Mouse (Mus musculus): ENCODE measurements at regions not wholly inside any gene's neighbourhood (a gene's known extent, or its start where the extent isn't known, plus 50 kb on each side); places are given as distances from the start of the nearest gene placed in this dataset.

GRCm38 (mm10) chr1:179866056-179866772, 62.7 kb upstream of the Ahctf1 start:
- Histone ChIP-seq H3K27ac (ENCODE audit: low read length) (peak overlapping the region; percentile 75), H3K9me3 (ENCODE audit: control insufficient read depth, low read length) (no peaks in the 10 kb centered on the region), H3K4me2 (ENCODE audit: low read depth, low read length) (no peak overlapping the region), H3K27me3 (replicated peaks; ENCODE audit: control insufficient read depth, insufficient read depth, low read length) (no peaks in the 10 kb centered on the region), H3K36me3 (ENCODE audit: control insufficient read depth, insufficient read depth, low read length) (no peaks in the 10 kb centered on the region), H3K4me1 (ENCODE audit: control insufficient read depth, insufficient read depth, low read length) (peaks cover 5% of the 10 kb centered on the region; the same call in 1 of the 2 replicates), H3K9ac (ENCODE audit: low read depth, low read length) (no peak overlapping the region), H3K4me3 (ENCODE audit: low read length) (no peak overlapping the region)
- peak; percentile 62 for ATAC-seq
- WGBS: 58% methylated on average over 16 of the region's 16 CpGs

- peak; percentile 44; the same call in 1 of the 2 replicates for ATAC-seq
- Histone ChIP-seq H3K27ac (ENCODE audit: low read length) (peak overlapping the region; percentile 75), H3K36me3 (ENCODE audit: control insufficient read depth, insufficient read depth, low read length) (no peaks in the 10 kb centered on the region), H3K4me1 (ENCODE audit: control insufficient read depth, insufficient read depth, low read length) (peaks cover 5% of the 10 kb centered on the region; the same call in 1 of the 2 replicates), H3K9ac (ENCODE audit: low read depth, low read length) (no peak overlapping the region), H3K4me2 (ENCODE audit: low read depth, low read length) (no peak overlapping the region), H3K4me3 (ENCODE audit: low read length) (no peak overlapping the region), H3K9me3 (ENCODE audit: control insufficient read depth, low read length) (no peaks in the 10 kb centered on the region), H3K27me3 (replicated peaks; ENCODE audit: control insufficient read depth, insufficient read depth, low read length) (no peaks in the 10 kb centered on the region)
- WGBS: 53% methylated on average over 11 of the region's 11 CpGs
Observed at GRCm38 (mm10) chr1:179865561-179865960, 62.1 kb upstream of the Ahctf1 start.

- Histone ChIP-seq H3K4me1 (ENCODE audit: control insufficient read depth, insufficient read depth, low read length) (peaks cover 5% of the 10 kb centered on the region; the same call in 1 of the 2 replicates), H3K27me3 (replicated peaks; ENCODE audit: control insufficient read depth, insufficient read depth, low read length) (no peaks in the 10 kb centered on the region), H3K36me3 (ENCODE audit: control insufficient read depth, insufficient read depth, low read length) (no peaks in the 10 kb centered on the region), H3K4me2 (ENCODE audit: low read depth, low read length) (no peak overlapping the region), H3K9me3 (ENCODE audit: control insufficient read depth, low read length) (no peaks in the 10 kb centered on the region), H3K9ac (ENCODE audit: low read depth, low read length) (no peak overlapping the region), H3K4me3 (ENCODE audit: low read length) (no peak overlapping the region), H3K27ac (ENCODE audit: low read length) (no peak overlapping the region)
- no peak for ATAC-seq
- WGBS: 93% methylated on average over 5 of the region's 5 CpGs
Observed at GRCm38 (mm10) chr1:179864537-179865226, 61.2 kb upstream of the Ahctf1 start.

GRCm38 (mm10) chr1:179863420-179863819, 59.9 kb upstream of the Ahctf1 start:
- 68% methylated on average over 4 of the region's 4 CpGs for WGBS
- Histone ChIP-seq H3K27ac (ENCODE audit: low read length) (no peak overlapping the region), H3K9me3 (ENCODE audit: control insufficient read depth, low read length) (no peaks in the 10 kb centered on the region), H3K4me1 (ENCODE audit: control insufficient read depth, insufficient read depth, low read length) (peaks cover 5% of the 10 kb centered on the region; the same call in 1 of the 2 replicates), H3K36me3 (ENCODE audit: control insufficient read depth, insufficient read depth, low read length) (no peaks in the 10 kb centered on the region), H3K4me3 (ENCODE audit: low read length) (no peak overlapping the region), H3K27me3 (replicated peaks; ENCODE audit: control insufficient read depth, insufficient read depth, low read length) (no peaks in the 10 kb centered on the region), H3K9ac (ENCODE audit: low read depth, low read length) (no peak overlapping the region), H3K4me2 (ENCODE audit: low read depth, low read length) (no peak overlapping the region)
- ATAC-seq: no peak

GRCm38 (mm10) chr1:179862941-179863340, 59.5 kb upstream of the Ahctf1 start:
- Histone ChIP-seq H3K27me3 (replicated peaks; ENCODE audit: control insufficient read depth, insufficient read depth, low read length) (no peaks in the 10 kb centered on the region), H3K27ac (ENCODE audit: low read length) (no peak overlapping the region), H3K9me3 (ENCODE audit: control insufficient read depth, low read length) (no peaks in the 10 kb centered on the region), H3K4me1 (ENCODE audit: control insufficient read depth, insufficient read depth, low read length) (peaks cover 5% of the 10 kb centered on the region; the same call in 1 of the 2 replicates), H3K36me3 (ENCODE audit: control insufficient read depth, insufficient read depth, low read length) (no peaks in the 10 kb centered on the region), H3K4me2 (ENCODE audit: low read depth, low read length) (no peak overlapping the region), H3K4me3 (ENCODE audit: low read length) (no peak overlapping the region), H3K9ac (ENCODE audit: low read depth, low read length) (no peak overlapping the region)
- ATAC-seq: no peak
- 70% methylated on average over 3 of the region's 3 CpGs for WGBS

- no peaks in the 10 kb centered on the region for H3K36me3 ChIP-seq (ENCODE audit: control insufficient read depth, insufficient read depth, low read length)
- no peak overlapping the region for H3K4me3 ChIP-seq (ENCODE audit: low read length)
- H3K9ac ChIP-seq (ENCODE audit: low read depth, low read length): no peak overlapping the region
- H3K27me3 ChIP-seq (replicated peaks; ENCODE audit: control insufficient read depth, insufficient read depth, low read length): no peaks in the 10 kb centered on the region
- no peak overlapping the region for H3K27ac ChIP-seq (ENCODE audit: low read length)
- ATAC-seq: no peak
- H3K9me3 ChIP-seq (ENCODE audit: control insufficient read depth, low read length): no peaks in the 10 kb centered on the region
- peaks cover 5% of the 10 kb centered on the region; the same call in 1 of the 2 replicates for H3K4me1 ChIP-seq (ENCODE audit: control insufficient read depth, insufficient read depth, low read length)
- H3K4me2 ChIP-seq (ENCODE audit: low read depth, low read length): no peak overlapping the region
- 78% methylated on average over 3 of the region's 3 CpGs for WGBS
Observed at GRCm38 (mm10) chr1:179861776-179862175, 58.3 kb upstream of the Ahctf1 start.

GRCm38 (mm10) chr1:179859552-179859902, 56.0 kb upstream of the Ahctf1 start:
- H3K36me3 ChIP-seq (ENCODE audit: control insufficient read depth, insufficient read depth, low read length): no peaks in the 10 kb centered on the region
- H3K27me3 ChIP-seq (replicated peaks; ENCODE audit: control insufficient read depth, insufficient read depth, low read length): no peaks in the 10 kb centered on the region
- H3K9me3 ChIP-seq (ENCODE audit: control insufficient read depth, low read length): no peaks in the 10 kb centered on the region
- H3K4me2 ChIP-seq (ENCODE audit: low read depth, low read length): no peak overlapping the region
- WGBS: 76% methylated on average over 8 of the region's 8 CpGs
- ATAC-seq: no peak
- H3K4me1 ChIP-seq (ENCODE audit: control insufficient read depth, insufficient read depth, low read length): peaks cover under 1% of the 10 kb centered on the region; the same call in 1 of the 2 replicates
- no peak overlapping the region for H3K4me3 ChIP-seq (ENCODE audit: low read length)
- H3K27ac ChIP-seq (ENCODE audit: low read length): no peak overlapping the region
- H3K9ac ChIP-seq (ENCODE audit: low read depth, low read length): no peak overlapping the region

GRCm38 (mm10) chr1:179858780-179859551, 55.5 kb upstream of the Ahctf1 start:
- Histone ChIP-seq H3K4me1 (ENCODE audit: control insufficient read depth, insufficient read depth, low read length) (peaks cover 5% of the 10 kb centered on the region; the same call in 1 of the 2 replicates), H3K4me2 (ENCODE audit: low read depth, low read length) (no peak overlapping the region), H3K9me3 (ENCODE audit: control insufficient read depth, low read length) (no peaks in the 10 kb centered on the region), H3K4me3 (ENCODE audit: low read length) (no peak overlapping the region), H3K36me3 (ENCODE audit: control insufficient read depth, insufficient read depth, low read length) (no peaks in the 10 kb centered on the region), H3K9ac (ENCODE audit: low read depth, low read length) (no peak overlapping the region), H3K27me3 (replicated peaks; ENCODE audit: control insufficient read depth, insufficient read depth, low read length) (no peaks in the 10 kb centered on the region), H3K27ac (ENCODE audit: low read length) (no peak overlapping the region)
- peak; percentile 76; the same call in 1 of the 2 replicates for ATAC-seq
- WGBS: 47% methylated on average over 14 of the region's 14 CpGs

All from intestine, embryonic 16.5 days (tissue).